Mouse (Mus musculus): Measurements from ENCODE around the gene Bcas3. TPM values are rescaled to one million over a fixed set of nuclear protein-coding genes. Genes with fewer than 3 reads are reported as not detected.

The Bcas3 gene
- total RNA-seq, 2 experiments from 2014 or later: 65.4 to 69.7 TPM

GRCm38 (mm10) chr11:85842596-85843346 is 489.8 kb downstream of the Bcas3 start:
- no peak for DNase-seq (ENCODE audit: low spot score in 2 of 2)
- intact Hi-C loops (cut with DNase I): loop anchor here (5.0 kb wide), 4 partner anchors 325 to 460 kb away; no protein-coding TSS in a partner anchor

DNA sequence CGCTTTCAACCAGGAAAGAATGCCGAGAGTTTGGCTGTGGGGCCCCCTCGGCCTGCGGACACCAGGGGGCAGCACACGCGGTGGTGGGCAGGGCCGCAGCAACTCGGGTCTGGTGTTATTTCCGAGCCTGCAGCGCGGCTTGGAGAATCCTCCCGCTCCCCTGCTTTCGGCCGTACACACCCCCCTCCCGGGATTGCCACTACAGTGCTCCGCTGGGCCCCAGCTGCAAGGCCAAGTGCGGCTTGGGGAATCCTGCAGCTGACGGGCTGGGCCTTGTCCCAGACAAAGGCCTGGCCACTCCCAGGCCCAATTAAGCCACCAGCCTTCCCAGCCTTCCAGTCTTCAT is 490.4 kb downstream of the Bcas3 start:
- intact Hi-C loops (cut with DNase I): loop anchor here (5.0 kb wide), 4 partner anchors 326 to 461 kb away; no protein-coding TSS in a partner anchor
- DNase-seq (ENCODE audit: low spot score in 2 of 2): no peak

DNA sequence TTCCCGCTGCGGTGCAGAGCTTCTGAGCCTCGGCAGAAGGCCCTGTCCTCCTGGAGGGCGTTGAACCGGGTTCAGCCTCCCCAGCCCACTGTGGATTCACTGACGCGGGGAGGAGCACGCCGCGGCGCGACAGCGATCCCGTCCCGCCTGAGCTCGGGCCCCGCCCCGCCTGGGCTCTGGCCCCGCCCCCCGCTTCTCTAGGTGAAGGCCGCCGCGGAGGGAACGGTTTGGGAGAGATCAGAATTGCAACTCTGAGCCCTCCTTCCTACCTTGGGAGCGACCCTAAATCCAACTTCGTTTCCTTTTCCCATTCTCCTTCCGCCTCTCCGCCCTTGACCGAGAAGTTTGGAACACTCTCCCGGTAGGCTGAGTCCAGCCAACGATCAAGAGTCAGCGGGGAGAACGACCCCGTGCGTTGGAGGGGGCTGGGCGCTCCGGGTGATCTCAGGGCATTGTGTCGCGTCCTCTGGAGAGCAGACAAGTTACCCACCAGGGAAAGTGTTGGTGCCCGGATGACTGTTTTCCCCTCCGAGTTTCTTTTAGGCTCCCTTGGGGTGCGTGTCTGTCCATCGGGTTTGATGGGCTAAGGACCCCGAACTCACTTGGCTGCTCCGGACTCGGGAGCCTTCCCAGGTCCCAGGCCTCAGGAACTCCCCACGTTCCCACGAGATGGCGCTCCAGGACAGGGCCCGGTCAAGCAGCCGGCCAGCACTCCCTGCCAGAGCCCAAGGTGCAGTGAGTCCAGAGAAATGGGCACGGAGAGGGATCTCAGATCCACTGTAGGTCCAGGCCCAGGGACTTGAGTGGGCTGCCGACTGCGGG is 491.4 kb downstream of the Bcas3 start:
- peak; percentile 69 to 70 for DNase-seq (ENCODE audit: low spot score in 2 of 2)
- intact Hi-C loops (cut with DNase I): loop anchor here (2.0 to 5.0 kb wide), 5 partner anchors 222 to 462 kb away; no protein-coding TSS in a partner anchor

DNA sequence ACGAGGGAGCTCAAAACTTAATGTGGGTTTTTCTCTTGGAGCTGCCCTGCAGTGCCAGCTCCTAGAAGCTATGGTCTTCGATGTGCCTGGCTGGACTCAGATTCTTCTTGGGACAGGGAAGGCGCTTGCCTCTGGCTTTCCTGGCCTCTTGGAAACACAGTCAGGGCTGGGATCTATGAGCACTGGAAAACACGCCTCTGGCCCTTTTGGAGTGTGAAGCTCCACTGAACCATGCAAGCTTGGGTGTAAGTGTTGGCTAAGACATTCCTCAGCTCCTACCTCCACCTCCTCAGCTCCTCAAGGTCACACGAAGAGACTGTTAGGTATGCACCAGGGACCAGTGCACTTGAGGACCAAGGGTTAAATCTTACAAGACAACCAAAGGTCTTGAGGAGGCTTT is 492.0 kb downstream of the Bcas3 start:
- intact Hi-C loops (cut with DNase I): loop anchor here (2.0 to 5.0 kb wide), 5 partner anchors 222 to 463 kb away; no protein-coding TSS in a partner anchor
- DNase-seq (ENCODE audit: low spot score in 2 of 2): no peak

DNA sequence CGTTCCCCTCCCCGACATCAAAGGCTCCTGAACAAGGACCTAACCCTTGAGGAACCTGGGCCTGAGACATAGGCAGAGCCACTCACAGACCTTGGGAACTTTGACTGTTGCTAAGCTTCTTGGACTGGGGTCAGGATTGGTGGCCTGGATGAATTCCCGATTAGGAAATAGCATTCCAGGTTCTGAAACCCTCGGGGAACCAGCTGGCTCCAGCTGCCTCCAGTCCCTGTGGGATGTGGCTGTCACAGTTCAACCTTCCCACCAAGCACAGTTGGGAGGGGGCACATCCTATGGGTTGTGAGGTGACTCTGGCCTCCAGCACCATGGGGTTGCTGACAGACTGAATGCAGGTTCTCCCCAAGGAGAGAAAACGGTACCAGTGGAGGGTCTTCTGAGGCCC is 493.0 kb downstream of the Bcas3 start:
- intact Hi-C loops (cut with DNase I): loop anchor here (2.0 kb wide), 1 partner anchor 221 kb away; no protein-coding TSS in a partner anchor
- no peak for DNase-seq (ENCODE audit: low spot score in 2 of 2)

- no peak for DNase-seq (ENCODE audit: low spot score in 2 of 2)
- intact Hi-C loops (cut with DNase I): no loop called here
Measured at GRCm38 (mm10) chr11:85846509-85846908, 493.5 kb downstream of the Bcas3 start.

- DNase-seq (ENCODE audit: low spot score in 2 of 2): peak in 1 of 2 experiments; percentile 75
- intact Hi-C loops (cut with DNase I): loop anchor here (2.0 kb wide), 1 partner anchor 124 kb away; no protein-coding TSS in a partner anchor
Measured at GRCm38 (mm10) chr11:85849037-85849436, 496.1 kb downstream of the Bcas3 start.

GRCm38 (mm10) chr11:85850233-85850632 is 497.3 kb downstream of the Bcas3 start, which contains the start of gene Gm11444:
TSS of gene Gm11444 (minus strand) at chr11:85850333.
- no peak for DNase-seq (ENCODE audit: low spot score in 2 of 2)
- intact Hi-C loops (cut with DNase I): no loop called here

DNA sequence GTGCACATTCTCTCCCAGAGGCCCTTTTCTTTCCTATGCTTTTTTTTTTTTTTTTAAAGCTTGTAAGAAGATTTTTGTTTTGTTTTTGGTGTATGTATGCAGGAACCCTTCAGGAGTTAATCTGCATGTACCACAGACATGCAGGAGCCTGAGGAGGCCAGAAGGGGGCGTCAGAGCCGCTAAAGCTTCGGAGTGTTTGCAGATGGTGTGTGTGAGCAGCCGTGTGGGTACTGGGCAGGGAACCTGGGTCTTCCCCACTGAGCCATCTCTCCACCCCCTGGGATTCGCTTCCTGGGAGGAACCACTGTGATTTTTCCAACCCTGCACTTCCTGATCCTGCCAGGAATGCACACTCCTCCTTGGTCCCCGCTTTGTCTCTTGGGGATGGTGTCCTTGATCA is 497.8 kb downstream of the Bcas3 start:
- intact Hi-C loops (cut with DNase I): no loop called here
- DNase-seq (ENCODE audit: low spot score in 2 of 2): no peak

- DNase-seq (ENCODE audit: low spot score in 2 of 2): no peak
- intact Hi-C loops (cut with DNase I): no loop called here
Measured at GRCm38 (mm10) chr11:85857997-85858698, 505.2 kb downstream of the Bcas3 start.

DNA sequence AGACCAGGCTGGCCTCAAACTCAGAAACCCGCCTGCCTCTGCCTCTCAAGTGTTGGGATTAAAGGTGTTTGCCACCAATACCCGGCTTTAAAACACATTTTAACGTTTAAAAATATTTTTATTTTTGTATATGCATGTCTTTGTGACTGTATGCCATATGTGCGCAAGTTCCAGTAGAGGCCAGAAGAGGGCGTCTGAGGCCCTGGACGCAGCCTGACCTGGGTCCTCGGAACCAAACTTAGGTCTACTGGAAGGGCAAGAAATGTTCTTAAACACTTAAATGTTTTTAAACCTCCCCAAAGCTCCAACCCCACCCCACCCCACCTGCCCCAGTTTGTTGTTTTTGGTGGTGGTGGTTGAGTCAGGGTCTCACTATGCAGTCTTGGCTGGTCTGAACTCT is 511.4 kb downstream of the Bcas3 start:
- intact Hi-C loops (cut with DNase I): no loop called here
- no peak for DNase-seq (ENCODE audit: low spot score in 2 of 2)

Small RNA genes lying within 50 kb of the gene (microRNA-seq; reads per million reads assigned to microRNA genes)
- gene Mir5110: 0 to 0.67 reads per million in 2 experiments

Other genes with a start within 250 kb of the Bcas3 start
- 100 to 1,000 TPM; 115 to 120 TPM for gene Usp32, start 213.0 kb upstream of the Bcas3 start, total RNA-seq (2021)
- gene 1700125H20Rik, start 182.8 kb upstream of the Bcas3 start, total RNA-seq (2021): under 1 TPM in 1 of 2 experiments, not detected in 1; 0.57 TPM
- 10 to 100 TPM; 59.6 to 61.1 TPM for gene Appbp2, start 118.0 kb upstream of the Bcas3 start, total RNA-seq (2021)
- gene Ppm1d, start 41.9 kb upstream of the Bcas3 start, total RNA-seq (2021): 10 to 100 TPM; 17.8 to 18.5 TPM

All from left cerebral cortex, postnatal 25 days (tissue).